Mouse (Mus musculus): ENCODE measurements at regions not wholly inside any gene's neighbourhood (a gene's known extent, or its start where the extent isn't known, plus 50 kb on each side); places are given as distances from the start of the nearest gene placed in this dataset.

DNA sequence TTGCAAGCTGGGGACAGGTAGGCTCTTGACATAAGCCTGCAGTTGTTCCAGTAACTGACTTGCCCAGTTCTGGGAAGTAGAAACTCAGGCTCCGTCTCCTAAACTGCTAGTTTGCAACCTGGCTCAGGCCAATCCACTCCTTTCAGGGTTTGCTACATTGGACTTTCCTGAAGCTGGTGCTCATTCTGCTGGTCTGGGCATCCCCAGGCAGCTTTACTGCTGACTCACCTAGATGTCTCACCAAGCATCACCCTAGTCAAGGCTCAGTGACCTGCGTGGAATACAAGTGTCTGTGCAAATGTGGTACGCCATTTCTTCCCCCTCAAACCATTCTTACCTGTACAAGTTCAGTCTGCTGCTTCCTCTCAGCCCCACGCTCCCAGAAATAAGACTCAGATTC is 110.8 kb downstream of the Qrsl1 start:
- Histone ChIP-seq H3K27ac (ENCODE audit: insufficient read depth, low read depth, low read length, poor library complexity, severe bottlenecking) (no peak overlapping the region), H3K9ac (ENCODE audit: insufficient read depth, low read depth, low read length, poor library complexity, severe bottlenecking) (no peak overlapping the region), H3K4me3 (ENCODE audit: insufficient read depth in 1 of 2, low read depth in 1 of 2, low read length in 2 of 2, poor library complexity in 1 of 2, severe bottlenecking in 1 of 2) (no peak overlapping the region), H3K36me3 (ENCODE audit: control insufficient read depth, insufficient read depth, low read length, poor library complexity, severe bottlenecking) (no peaks in the 10 kb centered on the region), H3K9me3 (ENCODE audit: control insufficient read depth, insufficient read depth, low read depth, low read length) (no peaks in the 10 kb centered on the region), H3K4me1 (ENCODE audit: control insufficient read depth in 2 of 2, insufficient read depth in 2 of 2, low read length in 2 of 2, poor library complexity in 1 of 2) (no peaks in the 10 kb centered on the region)
- TF ChIP-seq ZC3H11A (IDR thresholded peaks at IDR 0.05; ENCODE audit: borderline replicate concordance, low read depth, low read length) (no peak), HCFC1 (IDR thresholded peaks at IDR 0.05; ENCODE audit: borderline replicate concordance, insufficient read depth, low read length) (no peak), ZNF384 (IDR thresholded peaks at IDR 0.05; ENCODE audit: low read depth, low read length) (no peak), MAFK (IDR thresholded peaks at IDR 0.05; ENCODE audit: insufficient read depth, low read depth, low read length) (no peak), CHD2 (IDR thresholded peaks at IDR 0.05; ENCODE audit: low read depth, low read length) (no peak)
- in situ Hi-C loops (cut with MboI; ENCODE audit: low sequenced_read_pairs in 2 of 2, unreplicated experiment in 2 of 2), result no loop called here
- DNase-seq (ENCODE audit: low read depth, low spot score), result no peak

DNA sequence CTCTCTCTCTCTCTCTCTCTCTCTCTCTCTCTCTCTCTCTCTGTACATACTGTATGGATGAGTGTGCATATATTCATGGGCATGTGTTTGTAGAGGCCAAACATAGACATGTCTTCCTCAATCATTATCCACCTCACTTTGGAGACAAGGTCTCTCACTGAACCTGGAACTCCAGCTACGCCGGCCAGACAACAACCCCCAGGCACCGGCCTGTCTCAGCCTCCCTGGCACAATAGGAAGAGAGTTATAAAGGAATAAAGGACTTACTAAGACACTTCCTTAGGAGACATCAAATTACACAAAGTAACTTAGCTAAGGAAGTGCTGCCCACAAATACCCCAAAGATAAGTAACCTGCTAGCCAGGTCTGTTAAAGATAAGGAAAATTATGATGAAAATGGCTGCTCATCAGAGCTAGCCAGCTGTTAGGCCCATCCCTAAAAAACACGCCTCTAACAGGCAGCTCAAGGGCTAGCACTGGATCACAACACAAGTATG is 110.0 kb downstream of the Qrsl1 start:
- Histone ChIP-seq H3K36me3 (ENCODE audit: control insufficient read depth, insufficient read depth, low read length, poor library complexity, severe bottlenecking) (no peaks in the 10 kb centered on the region), H3K4me1 (ENCODE audit: control insufficient read depth in 2 of 2, insufficient read depth in 2 of 2, low read length in 2 of 2, poor library complexity in 1 of 2) (no peaks in the 10 kb centered on the region), H3K4me3 (ENCODE audit: insufficient read depth in 1 of 2, low read depth in 1 of 2, low read length in 2 of 2, poor library complexity in 1 of 2, severe bottlenecking in 1 of 2) (no peak overlapping the region), H3K27ac (ENCODE audit: insufficient read depth, low read depth, low read length, poor library complexity, severe bottlenecking) (no peak overlapping the region), H3K9ac (ENCODE audit: insufficient read depth, low read depth, low read length, poor library complexity, severe bottlenecking) (no peak overlapping the region), H3K9me3 (ENCODE audit: control insufficient read depth, insufficient read depth, low read depth, low read length) (no peaks in the 10 kb centered on the region)
- no peak for DNase-seq (ENCODE audit: low read depth, low spot score)
- in situ Hi-C loops (cut with MboI; ENCODE audit: low sequenced_read_pairs in 2 of 2, unreplicated experiment in 2 of 2), result no loop called here
- TF ChIP-seq MAFK (IDR thresholded peaks at IDR 0.05; ENCODE audit: insufficient read depth, low read depth, low read length) (no peak), ZNF384 (IDR thresholded peaks at IDR 0.05; ENCODE audit: low read depth, low read length) (no peak), ZC3H11A (IDR thresholded peaks at IDR 0.05; ENCODE audit: borderline replicate concordance, low read depth, low read length) (no peak)

DNA sequence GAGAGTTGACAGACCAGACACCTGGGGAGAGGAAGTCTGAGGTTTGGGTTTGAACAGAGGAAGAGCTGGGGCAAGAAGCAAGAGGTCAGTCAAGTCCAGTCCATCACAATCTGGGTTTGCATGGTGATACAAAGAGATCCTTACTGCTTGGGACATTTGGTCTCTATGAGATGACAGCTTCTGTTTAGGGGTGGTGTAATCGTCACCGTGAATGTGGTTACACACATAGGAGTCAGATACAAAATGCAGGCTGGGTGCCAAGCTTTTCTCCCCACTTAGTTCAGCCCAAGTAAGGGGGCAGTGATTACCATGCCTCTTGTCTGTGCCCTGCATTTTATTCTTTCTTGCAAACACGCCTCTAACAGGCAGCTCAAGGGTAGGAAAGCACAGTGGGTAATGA is 108.9 kb downstream of the Qrsl1 start:
- in situ Hi-C loops (cut with MboI; ENCODE audit: low sequenced_read_pairs in 2 of 2, unreplicated experiment in 2 of 2), result no loop called here
- no peak overlapping the region for H3K27ac ChIP-seq (ENCODE audit: insufficient read depth, low read depth, low read length, poor library complexity, severe bottlenecking)
- H3K9ac ChIP-seq (ENCODE audit: insufficient read depth, low read depth, low read length, poor library complexity, severe bottlenecking), result no peak overlapping the region
- H3K9me3 ChIP-seq (ENCODE audit: control insufficient read depth, insufficient read depth, low read depth, low read length), result no peaks in the 10 kb centered on the region
- H3K4me3 ChIP-seq (ENCODE audit: insufficient read depth in 1 of 2, low read depth in 1 of 2, low read length in 2 of 2, poor library complexity in 1 of 2, severe bottlenecking in 1 of 2), result no peak overlapping the region
- TF ChIP-seq CHD2 (IDR thresholded peaks at IDR 0.05; ENCODE audit: low read depth, low read length) (no peak), ZNF384 (IDR thresholded peaks at IDR 0.05; ENCODE audit: low read depth, low read length) (no peak), HCFC1 (IDR thresholded peaks at IDR 0.05; ENCODE audit: borderline replicate concordance, insufficient read depth, low read length) (no peak), MAFK (IDR thresholded peaks at IDR 0.05; ENCODE audit: insufficient read depth, low read depth, low read length) (no peak), ZC3H11A (IDR thresholded peaks at IDR 0.05; ENCODE audit: borderline replicate concordance, low read depth, low read length) (no peak)
- DNase-seq (ENCODE audit: low read depth, low spot score), result no peak
- no peaks in the 10 kb centered on the region for H3K36me3 ChIP-seq (ENCODE audit: control insufficient read depth, insufficient read depth, low read length, poor library complexity, severe bottlenecking)
- no peaks in the 10 kb centered on the region for H3K4me1 ChIP-seq (ENCODE audit: control insufficient read depth in 2 of 2, insufficient read depth in 2 of 2, low read length in 2 of 2, poor library complexity in 1 of 2)

DNA sequence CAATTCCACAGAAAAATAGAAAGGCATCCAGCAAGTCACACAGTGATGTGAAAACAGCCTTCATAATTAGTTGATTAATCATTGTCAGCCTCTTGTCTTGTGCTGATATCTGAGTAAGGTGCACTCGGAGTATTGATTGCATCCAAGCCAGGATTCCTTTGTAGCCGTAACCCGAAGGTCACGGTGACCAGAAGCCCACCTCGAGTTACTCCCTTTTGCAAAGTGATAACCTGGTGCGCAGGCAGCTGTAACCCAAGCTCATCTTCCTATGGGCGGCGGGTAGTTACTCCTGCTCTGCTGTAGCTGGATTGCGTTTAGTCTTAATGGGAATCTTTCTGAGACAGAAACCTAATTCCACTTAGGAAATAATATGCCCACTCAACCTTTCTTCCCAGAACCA is 107.0 kb downstream of the Qrsl1 start:
- Histone ChIP-seq H3K4me1 (ENCODE audit: control insufficient read depth in 2 of 2, insufficient read depth in 2 of 2, low read length in 2 of 2, poor library complexity in 1 of 2) (no peaks in the 10 kb centered on the region), H3K27ac (ENCODE audit: insufficient read depth, low read depth, low read length, poor library complexity, severe bottlenecking) (no peak overlapping the region), H3K9me3 (ENCODE audit: control insufficient read depth, insufficient read depth, low read depth, low read length) (no peaks in the 10 kb centered on the region), H3K9ac (ENCODE audit: insufficient read depth, low read depth, low read length, poor library complexity, severe bottlenecking) (no peak overlapping the region), H3K36me3 (ENCODE audit: control insufficient read depth, insufficient read depth, low read length, poor library complexity, severe bottlenecking) (no peaks in the 10 kb centered on the region), H3K4me3 (ENCODE audit: insufficient read depth in 1 of 2, low read depth in 1 of 2, low read length in 2 of 2, poor library complexity in 1 of 2, severe bottlenecking in 1 of 2) (no peak overlapping the region)
- in situ Hi-C loops (cut with MboI; ENCODE audit: low sequenced_read_pairs in 2 of 2, unreplicated experiment in 2 of 2), result no loop called here
- TF ChIP-seq HCFC1 (IDR thresholded peaks at IDR 0.05; ENCODE audit: borderline replicate concordance, insufficient read depth, low read length) (no peak), CHD2 (IDR thresholded peaks at IDR 0.05; ENCODE audit: low read depth, low read length) (no peak), ZNF384 (IDR thresholded peaks at IDR 0.05; ENCODE audit: low read depth, low read length) (no peak), ZC3H11A (IDR thresholded peaks at IDR 0.05; ENCODE audit: borderline replicate concordance, low read depth, low read length) (no peak), MAFK (IDR thresholded peaks at IDR 0.05; ENCODE audit: insufficient read depth, low read depth, low read length) (no peak)
- no peak for DNase-seq (ENCODE audit: low read depth, low spot score)

DNA sequence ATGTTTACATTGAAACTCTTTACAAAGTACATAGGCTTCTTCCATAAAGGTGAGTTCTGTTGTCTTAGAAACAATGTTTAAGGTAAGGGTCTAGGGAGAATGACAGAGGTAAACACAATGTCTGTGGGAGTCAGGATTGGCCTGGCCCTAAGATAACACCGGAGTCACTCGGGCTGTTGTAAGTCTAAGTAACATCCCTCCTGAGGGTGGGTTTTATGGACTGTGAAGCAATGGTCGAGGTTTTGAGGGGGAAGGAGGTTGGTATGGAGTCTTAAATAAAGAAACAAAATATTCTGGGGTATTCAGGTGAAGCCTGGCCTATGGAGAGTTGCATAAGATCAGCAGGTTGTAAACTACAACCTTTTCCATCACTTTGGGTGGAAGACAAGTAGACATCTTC is 101.5 kb downstream of the Qrsl1 start:
- Histone ChIP-seq H3K9me3 (ENCODE audit: control insufficient read depth, insufficient read depth, low read depth, low read length) (no peaks in the 10 kb centered on the region), H3K36me3 (ENCODE audit: control insufficient read depth, insufficient read depth, low read length, poor library complexity, severe bottlenecking) (no peaks in the 10 kb centered on the region), H3K4me1 (ENCODE audit: control insufficient read depth in 2 of 2, insufficient read depth in 2 of 2, low read length in 2 of 2, poor library complexity in 1 of 2) (no peaks in the 10 kb centered on the region), H3K27ac (ENCODE audit: insufficient read depth, low read depth, low read length, poor library complexity, severe bottlenecking) (no peak overlapping the region), H3K4me3 (ENCODE audit: insufficient read depth in 1 of 2, low read depth in 1 of 2, low read length in 2 of 2, poor library complexity in 1 of 2, severe bottlenecking in 1 of 2) (no peak overlapping the region), H3K9ac (ENCODE audit: insufficient read depth, low read depth, low read length, poor library complexity, severe bottlenecking) (no peak overlapping the region)
- DNase-seq (ENCODE audit: low read depth, low spot score), result no peak
- in situ Hi-C loops (cut with MboI; ENCODE audit: low sequenced_read_pairs in 2 of 2, unreplicated experiment in 2 of 2), result no loop called here
- TF ChIP-seq MAFK (IDR thresholded peaks at IDR 0.05; ENCODE audit: insufficient read depth, low read depth, low read length) (no peak), CHD2 (IDR thresholded peaks at IDR 0.05; ENCODE audit: low read depth, low read length) (no peak), ZNF384 (IDR thresholded peaks at IDR 0.05; ENCODE audit: low read depth, low read length) (no peak), ZC3H11A (IDR thresholded peaks at IDR 0.05; ENCODE audit: borderline replicate concordance, low read depth, low read length) (no peak), HCFC1 (IDR thresholded peaks at IDR 0.05; ENCODE audit: borderline replicate concordance, insufficient read depth, low read length) (no peak)

Data from ES-E14 (cell line).